Mouse (Mus musculus) heart, adult 9 months (tissue): ENCODE measurements around the gene Gpank1.

Experiments
- DNase-seq, 2 experiments: peaks; one replicate each; pipeline ENCODE4 v3.0.0; 2022; ENCODE audit warnings: low spot score in 2 of 2

Gene Gpank1

GRCm38 (mm10) chr17:35159638-35160037 lies 38.4 kb downstream of the Gpank1 start:
- DNase-seq: no peak

DNA sequence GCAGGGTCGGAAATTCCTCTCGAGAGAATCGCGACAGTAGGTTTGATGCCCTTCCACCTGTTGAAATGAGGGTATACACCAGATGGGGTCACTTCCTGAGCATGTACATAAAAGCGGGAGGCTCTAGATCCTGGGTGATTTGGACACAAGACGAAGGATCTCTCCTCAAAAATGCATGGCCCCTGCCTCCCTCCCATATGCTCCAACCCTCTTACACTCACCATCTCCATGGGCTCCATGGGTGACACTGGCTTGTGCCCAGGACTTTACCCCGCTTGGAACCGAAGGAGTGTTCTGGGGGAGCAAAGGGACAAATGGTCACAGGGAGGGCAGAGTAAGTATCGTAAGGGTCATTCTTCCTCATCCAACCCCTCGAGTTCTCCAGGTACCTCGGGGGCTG lies 40.2 kb downstream of the Gpank1 start:
- DNase-seq: no peak

GRCm38 (mm10) chr17:35162121-35162520 lies 40.9 kb downstream of the Gpank1 start:
- no peak for DNase-seq

- DNase-seq: peak in 1 of 2 experiments; percentile 52
These were observed 41.5 kb downstream of the Gpank1 start for GRCm38 (mm10) chr17:35162730-35163129.

DNA sequence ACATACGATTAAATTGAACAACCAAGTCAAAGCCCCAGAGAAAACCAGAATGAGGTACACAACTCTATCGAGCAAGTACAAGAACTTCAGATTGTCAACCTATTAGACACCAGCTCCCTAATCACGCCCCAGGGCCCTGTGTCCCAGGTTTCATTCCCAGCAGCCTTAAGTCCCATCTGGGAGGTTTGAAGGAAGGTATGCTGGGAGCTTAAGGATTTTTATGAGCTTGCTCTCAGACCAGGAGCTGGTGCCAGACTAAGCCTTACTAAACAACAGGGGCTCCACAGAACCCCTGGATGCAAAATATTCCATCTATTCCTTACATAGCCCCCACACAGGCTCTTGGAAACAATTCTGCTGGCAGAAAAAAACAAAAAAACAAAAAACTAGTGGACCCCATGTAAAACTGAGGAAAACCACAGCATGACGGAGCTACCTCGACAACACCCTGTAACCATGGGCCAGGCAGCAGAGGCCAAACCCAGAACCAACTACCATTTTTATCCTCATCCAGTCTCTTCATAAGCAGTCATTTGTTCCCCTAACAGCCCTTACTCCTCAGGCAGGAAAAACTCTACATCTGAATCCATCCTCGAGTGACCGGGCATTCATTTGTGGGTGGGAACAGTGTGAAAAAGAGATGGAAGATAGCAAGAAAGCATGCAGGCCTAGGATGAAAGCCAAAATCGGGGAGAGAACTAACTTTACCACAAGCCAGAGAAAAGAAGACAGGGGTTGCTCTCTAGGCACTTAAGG lies 42.2 kb downstream of the Gpank1 start:
- DNase-seq: no peak

DNA sequence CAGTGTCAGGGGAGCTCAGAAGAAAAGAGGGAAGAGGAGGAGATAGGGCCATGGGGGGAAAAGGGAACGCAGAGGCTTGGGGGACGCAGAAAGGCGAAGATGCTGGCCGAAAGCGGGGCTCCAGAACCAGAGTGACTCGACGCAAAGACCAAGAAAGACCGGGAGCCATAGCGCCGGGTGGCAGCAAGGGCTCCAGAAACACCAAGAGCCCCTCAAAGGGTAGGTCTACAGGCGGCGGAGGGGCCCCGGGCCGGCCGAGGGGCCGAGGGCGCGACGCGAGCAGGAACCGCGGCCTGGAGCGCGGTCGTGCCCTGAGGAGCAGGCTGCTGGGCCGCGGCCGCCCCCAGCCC lies 42.9 kb downstream of the Gpank1 start:
- DNase-seq: peak in 1 of 2 experiments; percentile 55

GRCm38 (mm10) chr17:35164568-35165450 lies 43.6 kb downstream of the Gpank1 start, which contains the start of gene Prrc2a:
Gene Prrc2a, minus strand, starts transcription at chr17:35164897.
- peak; percentile 99 for DNase-seq

DNA sequence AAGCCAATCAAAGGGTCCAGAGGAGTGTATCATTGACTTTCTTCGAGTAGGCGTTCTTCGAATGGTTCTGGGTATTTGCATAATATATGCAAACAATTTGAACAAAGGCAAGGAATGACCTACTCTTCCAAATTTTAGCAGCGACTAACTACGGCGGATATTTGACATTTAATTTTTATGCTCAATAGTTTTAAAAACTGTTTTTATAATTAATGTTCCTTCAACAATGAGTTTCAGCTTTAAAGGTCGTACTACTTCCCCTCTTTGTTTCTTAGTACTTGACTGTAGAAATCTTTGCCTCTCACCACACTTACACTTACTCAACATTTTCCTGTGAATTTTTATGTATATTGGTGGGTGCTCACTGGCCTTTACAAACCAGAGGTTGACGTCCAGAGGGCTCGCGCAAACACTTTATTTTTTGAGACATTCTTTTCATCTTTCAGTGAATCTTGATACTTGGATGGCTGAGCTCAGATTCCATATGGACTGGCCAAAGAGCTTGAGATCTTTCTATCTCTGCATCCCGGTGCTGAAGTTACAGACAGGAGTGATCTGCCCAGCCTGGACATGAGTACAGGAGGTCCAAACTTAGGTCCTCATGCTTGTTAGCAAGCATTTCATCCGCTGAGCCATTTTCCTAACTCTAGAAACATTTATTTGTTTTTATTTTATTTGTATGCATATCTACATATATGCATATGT lies 44.3 kb downstream of the Gpank1 start:
- no peak for DNase-seq

DNA sequence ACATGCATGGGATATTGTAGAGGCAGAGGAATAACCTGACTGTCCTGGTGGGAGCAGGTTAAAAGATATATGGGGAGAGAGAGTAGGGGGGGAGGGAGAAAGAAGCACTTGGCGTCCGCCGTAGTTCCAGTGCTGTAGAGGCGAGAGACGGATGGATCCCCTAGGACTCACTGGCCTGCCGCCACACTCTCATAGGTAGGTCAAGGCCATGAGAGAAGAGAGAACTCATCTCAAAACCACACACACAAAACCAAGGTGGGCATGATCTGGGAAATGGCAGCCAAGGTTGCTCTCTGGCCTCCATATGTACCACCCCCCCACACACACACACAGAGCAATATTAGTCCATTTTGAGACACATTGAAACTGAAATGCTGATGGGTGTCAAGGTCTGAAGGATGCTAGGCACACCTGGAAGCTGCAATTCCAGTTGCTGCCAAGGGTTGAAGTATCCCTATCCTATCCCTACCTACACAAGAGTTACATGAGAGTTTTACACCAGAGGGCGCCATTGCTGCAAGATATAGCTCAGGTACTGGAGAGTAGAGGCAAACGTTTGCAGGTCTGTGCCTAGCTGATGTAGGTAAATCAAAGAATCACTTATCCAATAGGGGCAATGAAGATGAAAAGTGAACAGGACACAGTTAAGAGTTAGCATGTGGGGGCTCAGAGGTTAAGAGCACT lies 45.2 kb downstream of the Gpank1 start:
- DNase-seq: peak; percentile 59 to 60

DNA sequence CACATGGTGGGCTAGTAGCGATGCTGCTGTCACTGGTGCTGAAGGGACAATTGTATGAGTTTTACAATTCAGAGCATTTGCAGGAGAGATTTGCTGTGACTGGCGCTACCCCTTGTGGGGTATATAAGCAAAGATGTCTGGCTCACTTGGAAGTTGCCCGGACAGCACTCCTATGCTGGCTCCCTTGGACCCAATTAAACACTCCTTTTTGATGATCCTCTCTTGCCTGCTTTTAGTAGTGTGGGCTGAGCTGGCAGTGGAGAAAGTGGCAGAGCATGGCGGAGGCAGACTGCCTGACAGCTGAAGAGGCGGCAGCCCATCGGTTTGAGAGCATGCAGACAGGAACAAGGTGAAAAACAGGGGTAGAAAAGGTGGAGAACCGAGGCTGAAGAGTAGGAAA lies 46.5 kb downstream of the Gpank1 start:
- no peak for DNase-seq

DNA sequence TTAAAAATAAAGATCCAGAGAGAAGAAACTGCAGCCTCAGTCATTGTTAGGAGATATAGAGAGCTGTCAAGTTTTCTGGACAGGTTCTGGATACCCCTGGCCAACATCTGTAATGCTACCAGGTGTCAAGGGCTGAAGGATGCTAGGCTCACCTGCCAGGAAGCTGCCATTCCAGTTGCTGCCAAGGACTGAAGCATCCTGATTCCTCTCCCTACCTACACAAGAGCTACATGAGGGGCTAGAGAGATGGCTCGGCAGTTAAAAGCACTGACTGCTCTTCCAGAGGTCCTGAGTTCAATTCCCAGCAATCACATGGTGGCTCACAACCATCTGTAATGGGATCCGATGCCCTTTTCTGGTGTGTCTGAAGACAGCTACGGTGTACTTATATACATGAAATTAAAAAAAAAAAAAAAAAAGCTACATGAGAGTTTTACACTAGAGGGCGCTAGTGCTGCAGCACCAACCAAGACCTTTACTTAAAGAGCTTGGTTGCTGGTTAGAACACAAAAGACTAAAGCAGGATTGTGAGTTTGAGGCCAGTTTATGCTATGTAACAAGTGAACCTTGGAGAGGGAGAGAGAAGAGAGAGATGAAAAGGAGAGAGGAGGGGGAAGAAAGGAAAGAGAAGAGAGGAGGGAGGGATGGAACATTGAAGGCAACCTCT lies 47.4 kb downstream of the Gpank1 start:
- DNase-seq: no peak

- no peak for DNase-seq
These were observed 51.4 kb downstream of the Gpank1 start for GRCm38 (mm10) chr17:35172445-35173234.

- DNase-seq: no peak
These were observed 52.1 kb downstream of the Gpank1 start for GRCm38 (mm10) chr17:35173329-35173728.
